Mouse (Mus musculus): Measurements from ENCODE around the gene Plagl2. TPM values are rescaled to one million over a fixed set of nuclear protein-coding genes. Genes with fewer than 3 reads are reported as not detected.

The Plagl2 gene
- total and polyA plus RNA-seq, 3 experiments, result 3.0 to 4.1 (median 3.5) TPM

DNA sequence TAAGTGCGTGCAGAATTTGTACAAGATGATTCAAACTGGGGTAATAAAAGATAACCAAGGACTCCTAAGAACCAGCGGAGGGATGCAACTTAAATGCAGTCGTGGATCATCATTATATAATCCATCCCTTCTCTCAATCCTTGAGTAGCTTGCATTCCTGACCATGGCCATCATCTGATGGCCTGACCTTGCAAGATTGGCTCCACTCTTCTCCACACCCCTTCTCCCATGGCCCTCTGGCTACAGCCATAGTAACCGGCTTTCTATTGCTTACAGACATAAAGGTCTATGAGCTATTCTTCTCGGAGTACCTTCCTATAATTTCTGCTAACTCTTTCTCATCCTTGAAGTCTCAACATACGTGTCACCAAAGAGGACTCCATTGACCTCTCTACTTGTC lies 930 bp upstream of the Plagl2 start:
- Histone ChIP-seq H3K9ac (ENCODE audit: low read depth, low read length) (no peak overlapping the region), H3K4me1 (ENCODE audit: control insufficient read depth, insufficient read depth, low read length) (peaks cover 4% of the 10 kb centered on the region), H3K79me2 (replicated peaks; ENCODE audit: control insufficient read depth, insufficient read depth, low read length) (peaks cover 2% of the 10 kb centered on the region; the same call in 1 of the 2 replicates), H3K27me3 (ENCODE audit: control insufficient read depth, insufficient read depth, low read length) (no peaks in the 10 kb centered on the region), H3K36me3 (ENCODE audit: control insufficient read depth, insufficient read depth, low read length) (peaks cover 14% of the 10 kb centered on the region), H3K27ac (no peak overlapping the region), H3K4me3 (peak overlapping the region; percentile 73)
- WGBS, result 67% methylated on average over 6 of the region's 6 CpGs
- DNase-seq, result no peak
- TF ChIP-seq POLR2A (IDR thresholded peaks at IDR 0.05; ENCODE audit: insufficient read depth, low read depth, low read length) (no peak), CTCF (IDR thresholded peaks at IDR 0.05) (no peak), EP300 (IDR thresholded peaks at IDR 0.05; ENCODE audit: insufficient read depth, low read depth, low read length) (no peak)
- intact Hi-C loops (cut with DNase I), result loop anchor here (2.0 to 5.0 kb wide), 4 partner anchors 49 to 200 kb away; partner anchors contain the start of genes Kif3b and Tm9sf4

DNA sequence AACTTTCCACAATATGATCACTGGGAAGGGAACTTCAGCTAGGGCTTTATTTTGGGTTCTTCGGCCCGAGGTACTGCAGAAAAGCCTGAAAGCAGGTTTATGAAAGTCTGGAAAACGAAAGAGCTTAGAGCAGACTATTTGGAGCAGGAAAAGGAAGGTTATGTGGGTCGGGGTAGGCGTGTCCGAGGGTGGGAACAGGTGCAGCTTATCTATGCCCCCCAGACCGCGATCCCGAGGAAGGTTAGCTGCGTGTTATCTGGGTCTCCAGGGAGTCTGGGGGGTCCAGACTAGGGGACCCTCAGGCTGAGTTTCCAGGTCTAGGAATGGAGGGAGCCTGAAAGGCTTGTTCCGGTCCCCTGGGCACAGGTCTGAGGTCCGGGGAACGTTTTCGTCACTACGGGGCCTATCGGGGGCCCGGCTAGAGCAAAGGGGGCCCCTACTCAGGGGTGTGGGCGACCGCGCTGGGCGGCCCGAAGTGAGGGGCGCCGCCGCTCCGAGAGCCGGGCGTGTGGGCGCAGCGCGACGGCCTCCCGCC lies 458 bp downstream of the Plagl2 start:
- peaks cover 5% of the 10 kb centered on the region; the same call in 1 of the 2 replicates for H3K79me2 ChIP-seq (replicated peaks; ENCODE audit: control insufficient read depth, insufficient read depth, low read length)
- H3K27me3 ChIP-seq (ENCODE audit: control insufficient read depth, insufficient read depth, low read length), result no peaks in the 10 kb centered on the region
- TF ChIP-seq EP300 (IDR thresholded peaks at IDR 0.05; ENCODE audit: insufficient read depth, low read depth, low read length) (no peak), CTCF (IDR thresholded peaks at IDR 0.05) (no peak), POLR2A (IDR thresholded peaks at IDR 0.05; ENCODE audit: insufficient read depth, low read depth, low read length) (no peak)
- under 1% methylated on average over 33 of the region's 33 CpGs for WGBS
- peaks cover 5% of the 10 kb centered on the region for H3K4me1 ChIP-seq (ENCODE audit: control insufficient read depth, insufficient read depth, low read length)
- peak overlapping the region; percentile 73 for H3K4me3 ChIP-seq
- intact Hi-C loops (cut with DNase I), result loop anchor here (1.0 to 5.0 kb wide), 4 partner anchors 78 to 202 kb away; partner anchors contain the start of gene Tm9sf4
- H3K27ac ChIP-seq, result peak overlapping the region; percentile 90
- H3K36me3 ChIP-seq (ENCODE audit: control insufficient read depth, insufficient read depth, low read length), result peaks cover 16% of the 10 kb centered on the region
- DNase-seq, result no peak
- peak overlapping the region; percentile 99 for H3K9ac ChIP-seq (ENCODE audit: low read depth, low read length)

DNA sequence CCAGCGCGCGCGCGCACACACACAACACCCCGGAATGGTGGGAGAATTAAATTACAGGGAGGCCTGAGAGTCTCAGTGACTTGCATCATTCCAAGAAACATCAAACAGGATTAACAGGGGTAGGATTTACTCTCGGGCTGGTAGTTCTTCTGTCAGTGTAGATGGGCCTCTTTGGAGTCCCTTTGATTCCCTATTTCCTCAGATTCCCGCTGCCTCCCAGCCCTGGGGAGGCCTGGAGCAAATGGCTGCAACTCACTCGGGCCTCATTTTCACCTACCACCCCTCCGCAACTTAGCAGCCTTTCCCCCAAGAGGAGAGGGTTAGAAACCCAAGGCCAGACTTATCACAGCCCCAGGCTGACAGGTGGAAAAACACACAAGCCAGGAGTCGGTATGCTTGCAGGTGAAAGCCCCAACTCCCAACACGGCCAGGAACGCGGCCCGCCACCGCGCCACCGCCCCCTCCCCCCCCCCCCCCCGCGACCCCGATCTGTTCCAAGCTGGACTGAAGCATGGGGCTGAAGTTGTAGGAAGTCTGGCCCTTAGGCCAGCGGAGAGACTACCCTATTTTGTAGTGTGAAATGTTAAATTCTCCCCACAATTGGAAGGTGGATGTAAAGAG lies 1.3 kb downstream of the Plagl2 start:
- no peak for TF ChIP-seq CTCF (IDR thresholded peaks at IDR 0.05)
- no peak for TF ChIP-seq POLR2A (IDR thresholded peaks at IDR 0.05; ENCODE audit: insufficient read depth, low read depth, low read length)
- TF ChIP-seq EP300 (IDR thresholded peaks at IDR 0.05; ENCODE audit: insufficient read depth, low read depth, low read length), result no peak
- Histone ChIP-seq H3K36me3 (ENCODE audit: control insufficient read depth, insufficient read depth, low read length) (peaks cover 16% of the 10 kb centered on the region), H3K27ac (peak overlapping the region; percentile 90), H3K27me3 (ENCODE audit: control insufficient read depth, insufficient read depth, low read length) (no peaks in the 10 kb centered on the region), H3K9ac (ENCODE audit: low read depth, low read length) (peak overlapping the region; percentile 99), H3K4me3 (peak overlapping the region; percentile 73), H3K4me1 (ENCODE audit: control insufficient read depth, insufficient read depth, low read length) (peaks cover 5% of the 10 kb centered on the region), H3K79me2 (replicated peaks; ENCODE audit: control insufficient read depth, insufficient read depth, low read length) (peaks cover 5% of the 10 kb centered on the region; the same call in 1 of the 2 replicates)
- 9% methylated on average over 22 of the region's 22 CpGs for WGBS
- no peak for DNase-seq
- intact Hi-C loops (cut with DNase I), result loop anchor here (5.0 kb wide), 3 partner anchors 78 to 202 kb away; partner anchors contain the start of gene Tm9sf4

DNA sequence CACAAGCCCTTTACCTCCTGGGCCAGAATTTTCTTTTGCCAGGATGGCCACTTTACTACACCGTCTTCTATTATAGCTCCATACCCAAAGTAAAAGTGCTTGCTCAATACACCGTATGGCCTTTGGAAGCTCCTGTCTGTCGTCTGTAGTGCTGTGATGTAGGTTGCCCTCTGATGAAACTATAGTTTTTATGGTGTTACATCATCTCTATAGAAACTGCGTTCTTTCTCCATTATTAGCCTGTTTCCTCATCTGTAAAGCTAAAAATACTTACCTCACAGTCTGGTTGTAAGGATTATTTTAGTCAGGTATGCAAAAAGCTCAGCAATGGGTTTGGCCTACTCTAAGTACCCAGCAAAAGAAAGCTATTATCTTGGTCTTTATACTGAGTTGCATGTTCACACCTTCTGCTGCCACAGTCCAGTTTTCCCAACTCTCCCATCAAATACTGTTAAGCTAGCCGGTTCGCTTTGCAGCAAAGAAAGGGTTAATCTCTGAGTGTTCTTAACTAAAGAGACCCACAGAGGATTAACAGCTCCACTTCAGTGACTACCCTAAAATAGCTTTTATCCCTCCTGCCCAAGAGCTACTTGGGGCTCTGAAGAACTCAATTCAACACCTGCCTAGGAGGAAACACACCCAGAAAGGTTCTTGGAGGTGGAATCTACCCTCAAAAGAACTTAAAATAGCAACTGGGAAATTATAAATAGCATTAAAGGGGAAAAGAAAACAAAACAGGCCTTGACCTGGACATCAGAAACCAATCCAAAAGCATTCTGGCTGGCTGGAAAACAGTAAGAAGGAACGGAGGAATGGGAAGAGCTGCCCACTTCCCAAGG lies 2.0 kb downstream of the Plagl2 start:
- Histone ChIP-seq H3K36me3 (ENCODE audit: control insufficient read depth, insufficient read depth, low read length) (peaks cover 16% of the 10 kb centered on the region), H3K27ac (peak overlapping the region; percentile 61), H3K27me3 (ENCODE audit: control insufficient read depth, insufficient read depth, low read length) (no peaks in the 10 kb centered on the region), H3K4me1 (ENCODE audit: control insufficient read depth, insufficient read depth, low read length) (peaks cover 5% of the 10 kb centered on the region), H3K4me3 (peak overlapping the region; percentile 73), H3K79me2 (replicated peaks; ENCODE audit: control insufficient read depth, insufficient read depth, low read length) (peaks cover 5% of the 10 kb centered on the region; the same call in 1 of the 2 replicates), H3K9ac (ENCODE audit: low read depth, low read length) (peak overlapping the region; percentile 2; the same call in 1 of the 2 replicates)
- WGBS, result 45% methylated on average over 7 of the region's 7 CpGs
- no peak for DNase-seq
- TF ChIP-seq POLR2A (IDR thresholded peaks at IDR 0.05; ENCODE audit: insufficient read depth, low read depth, low read length) (no peak), EP300 (IDR thresholded peaks at IDR 0.05; ENCODE audit: insufficient read depth, low read depth, low read length) (no peak), CTCF (IDR thresholded peaks at IDR 0.05) (no peak)
- intact Hi-C loops (cut with DNase I), result no loop called here

DNA sequence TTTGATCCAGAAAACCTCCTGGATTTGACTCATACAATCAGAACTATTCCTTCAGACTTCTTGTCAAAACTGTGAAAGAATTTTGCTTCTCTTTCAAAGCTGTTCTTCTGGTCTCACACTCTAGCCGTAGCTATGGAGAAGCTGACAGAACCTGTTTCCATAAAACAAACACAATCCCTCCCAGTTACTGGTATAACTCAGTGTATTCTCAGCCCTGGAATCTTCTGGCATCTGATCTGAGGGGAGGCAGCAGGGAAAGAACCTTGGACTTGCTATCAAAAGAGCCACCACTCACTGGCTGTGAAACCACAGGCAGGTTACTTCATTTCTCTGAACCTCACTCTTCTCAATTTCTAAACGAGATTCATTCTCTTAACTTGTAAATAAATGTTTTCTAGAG lies 2.8 kb downstream of the Plagl2 start:
- intact Hi-C loops (cut with DNase I), result no loop called here
- no peak overlapping the region; the same call in 1 of the 2 replicates for H3K27ac ChIP-seq
- TF ChIP-seq EP300 (IDR thresholded peaks at IDR 0.05; ENCODE audit: insufficient read depth, low read depth, low read length), result no peak
- no peak for TF ChIP-seq CTCF (IDR thresholded peaks at IDR 0.05)
- TF ChIP-seq POLR2A (IDR thresholded peaks at IDR 0.05; ENCODE audit: insufficient read depth, low read depth, low read length), result no peak

More for the DNA sequence above, 2.8 kb downstream of the Plagl2 start:
- peaks cover 5% of the 10 kb centered on the region for H3K4me1 ChIP-seq (ENCODE audit: control insufficient read depth, insufficient read depth, low read length)
- H3K79me2 ChIP-seq (replicated peaks; ENCODE audit: control insufficient read depth, insufficient read depth, low read length), result peaks cover 5% of the 10 kb centered on the region; the same call in 1 of the 2 replicates
- peaks cover 16% of the 10 kb centered on the region for H3K36me3 ChIP-seq (ENCODE audit: control insufficient read depth, insufficient read depth, low read length)
- H3K4me3 ChIP-seq, result no peak overlapping the region
- no peaks in the 10 kb centered on the region for H3K27me3 ChIP-seq (ENCODE audit: control insufficient read depth, insufficient read depth, low read length)
- no peak for DNase-seq
- WGBS, result 52% methylated on average over 2 of the region's 2 CpGs
- H3K9ac ChIP-seq (ENCODE audit: low read depth, low read length), result no peak overlapping the region

All from heart, adult 2 months (tissue).